Mouse (Mus musculus): Measurements from ENCODE around the gene Eaf2.
"Not testable (repeated sequence)": the region's sequence is repeated elsewhere in the genome, so short reads cannot be mapped to it uniquely, and the experiment has no call there.

The Eaf2 gene

DNA sequence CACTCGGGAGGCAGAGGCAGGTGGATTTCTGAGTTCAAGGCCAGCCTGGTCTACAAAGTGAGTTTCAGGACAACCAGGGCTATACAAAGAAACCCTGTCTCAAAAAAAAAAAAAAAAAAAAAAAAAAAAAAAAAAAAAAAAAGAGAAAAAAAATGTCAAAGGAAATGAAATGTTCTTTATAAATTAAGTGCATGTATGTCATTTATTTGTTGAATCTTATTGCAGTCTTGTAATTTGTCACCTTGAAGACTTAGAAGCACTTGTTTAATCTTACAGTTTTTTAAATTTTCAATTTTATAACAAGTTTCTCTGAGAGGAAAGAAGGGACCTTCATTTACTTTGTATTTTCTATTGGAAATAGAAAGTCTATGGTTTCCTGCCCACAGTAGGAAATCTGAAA lies 27.9 kb downstream of the Eaf2 start:
- not testable (repeated sequence) for DNase-seq (ENCODE audit: low spot score in 2 of 2)

- no peak for DNase-seq (ENCODE audit: low spot score in 2 of 2)
Measured at GRCm38 (mm10) chr16:36828820-36829219, 46.0 kb downstream of the Eaf2 start.

DNA sequence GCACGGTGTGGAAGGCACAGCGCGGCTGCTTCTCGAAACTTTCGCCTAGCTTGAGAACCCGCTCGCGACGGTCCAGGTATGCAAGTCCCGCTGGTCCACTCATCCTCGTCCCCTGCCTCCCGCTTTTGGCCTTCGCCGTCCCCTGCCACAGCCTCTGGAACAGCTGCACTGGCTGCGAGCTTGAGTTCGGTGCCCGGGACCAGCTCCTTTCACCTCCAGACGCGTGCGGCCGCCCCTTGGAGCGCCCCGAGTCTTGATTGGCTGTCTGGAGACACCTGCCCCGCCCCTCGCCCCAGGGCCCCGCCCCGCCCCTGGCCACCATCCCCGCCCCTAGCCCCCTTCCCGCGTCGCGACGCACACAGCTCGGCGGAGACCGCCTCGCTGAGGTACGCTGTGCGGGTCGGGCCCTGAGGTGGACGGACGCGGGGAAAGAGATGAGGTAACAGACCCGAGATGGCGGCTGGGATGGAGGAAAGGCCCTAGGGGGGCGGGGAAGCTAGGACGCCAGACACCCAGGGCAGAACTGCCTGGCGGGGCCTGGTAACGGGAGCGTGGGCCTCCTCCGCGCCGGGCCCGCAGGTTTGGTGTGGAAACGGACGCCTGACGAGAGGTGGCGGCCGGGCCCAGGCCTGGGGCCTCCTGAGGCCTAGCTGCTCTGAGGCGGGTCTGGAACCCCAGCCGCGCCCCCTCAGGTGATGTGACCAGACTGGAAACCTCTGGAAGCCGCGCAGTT lies 46.6 kb downstream of the Eaf2 start, which contains the start of gene Iqcb1:
Gene Iqcb1 (plus strand): TSS at position 332 of the 733 bp plus-strand sequence.
- peak; percentile 81 to 88 for DNase-seq (ENCODE audit: low spot score in 2 of 2)

DNA sequence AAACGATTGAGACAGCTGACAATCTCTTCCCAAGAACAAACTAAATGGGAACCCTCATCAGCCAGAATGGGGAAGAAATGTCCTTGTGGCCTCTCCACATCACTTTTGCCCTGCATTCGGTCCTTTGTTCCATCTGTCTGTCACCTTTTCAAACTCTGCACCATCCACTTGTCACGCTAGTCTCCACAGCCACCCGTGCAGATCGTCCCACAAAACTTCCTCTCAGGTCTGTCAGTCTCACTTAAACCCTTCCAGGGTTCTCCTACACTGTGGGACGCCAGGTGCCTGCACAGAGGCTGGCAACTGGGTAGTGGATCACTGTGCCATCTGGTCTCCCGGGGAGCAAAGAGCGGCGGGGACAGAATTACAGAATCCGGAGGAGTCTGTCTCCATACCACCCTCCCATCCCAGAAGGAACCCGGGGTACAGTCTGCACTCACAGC lies 47.2 kb downstream of the Eaf2 start:
- DNase-seq (ENCODE audit: low spot score in 2 of 2), result no peak

DNA sequence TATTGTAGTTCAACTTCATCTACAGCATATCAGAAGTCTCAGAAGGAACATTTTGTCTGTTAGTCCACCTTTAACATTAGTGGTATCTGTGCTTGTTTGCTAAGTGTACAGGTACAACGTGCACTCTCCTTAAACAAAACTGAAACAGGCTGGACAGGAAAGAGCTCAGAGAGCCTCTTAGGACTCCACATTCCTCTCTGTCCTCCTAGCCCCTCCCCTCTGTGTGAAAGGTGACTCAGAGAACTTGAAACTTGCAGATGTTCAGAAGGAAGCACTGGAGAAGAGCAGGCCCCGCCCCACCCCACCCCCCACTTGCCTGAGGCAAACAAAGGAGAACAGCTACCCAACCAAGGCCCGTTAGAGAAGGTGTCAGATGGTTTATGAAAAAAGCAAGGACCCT lies 53.3 kb downstream of the Eaf2 start:
- peak; percentile 38 to 43 for DNase-seq (ENCODE audit: low spot score in 2 of 2)

DNA sequence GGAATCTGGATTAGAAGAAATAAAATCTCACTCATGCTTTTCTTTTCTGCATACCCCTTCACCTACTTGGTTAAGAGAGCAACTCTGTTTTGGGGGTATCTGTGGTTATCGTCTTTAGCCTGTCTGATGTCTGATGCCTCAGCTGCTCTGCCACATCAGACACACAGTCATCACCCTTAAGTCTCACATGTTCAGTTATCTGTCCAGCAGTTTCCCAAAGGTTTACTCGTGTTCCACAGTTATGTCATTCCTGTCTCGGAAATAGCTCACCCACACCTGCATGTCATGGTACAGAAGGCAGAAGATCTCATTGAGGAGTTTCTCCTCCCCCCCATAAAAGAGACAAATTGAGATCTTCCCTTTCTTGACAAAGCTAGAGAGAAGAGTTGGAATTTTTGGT lies 54.1 kb downstream of the Eaf2 start:
- DNase-seq (ENCODE audit: low spot score in 2 of 2), result no peak

DNA sequence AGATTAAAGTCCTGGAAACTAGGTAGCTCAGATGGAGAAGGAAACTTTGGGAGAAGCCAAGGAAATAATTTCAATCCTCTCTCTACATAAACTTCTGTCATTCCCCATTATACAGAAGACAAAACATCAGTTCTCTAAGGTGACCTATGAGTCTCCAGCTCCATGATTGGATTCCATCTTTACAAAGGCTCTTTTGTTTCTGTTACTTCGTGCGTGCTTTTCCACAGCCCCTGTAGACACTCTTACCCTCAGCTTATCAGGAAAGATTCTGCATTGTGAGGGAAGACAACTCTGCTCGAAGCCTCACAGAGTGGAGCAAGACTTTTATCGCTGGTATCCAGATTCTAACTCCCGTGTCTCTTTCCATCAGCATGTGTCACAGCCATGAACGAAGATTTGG lies 54.8 kb downstream of the Eaf2 start:
- DNase-seq (ENCODE audit: low spot score in 2 of 2), result no peak

DNA sequence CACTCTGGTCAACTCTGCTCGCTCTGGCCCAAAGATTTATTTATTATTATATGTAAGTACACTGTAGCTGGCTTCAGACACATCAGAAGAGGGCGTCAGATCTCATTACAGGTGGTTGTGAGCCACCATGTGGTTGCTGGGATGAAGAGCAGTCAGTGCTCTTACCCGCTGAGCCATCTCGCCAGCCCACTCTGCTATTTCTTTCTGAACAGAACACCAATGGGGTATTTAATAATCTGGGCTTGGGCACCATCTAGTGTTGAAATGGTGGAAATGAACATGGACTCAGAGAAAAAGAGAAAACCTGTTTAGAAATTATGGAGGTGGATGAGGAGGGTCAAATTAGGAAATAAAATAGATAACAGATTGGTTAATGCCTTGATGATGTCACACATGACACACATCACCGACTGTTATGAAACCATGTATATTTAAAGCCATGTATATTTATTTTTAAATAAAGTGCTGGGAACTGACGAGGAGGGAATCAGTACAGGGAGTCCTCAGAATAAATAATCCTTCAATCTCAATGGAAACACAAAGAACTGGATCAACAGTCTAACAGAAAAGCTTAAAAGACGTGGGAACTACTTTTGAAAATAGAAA lies 57.4 kb downstream of the Eaf2 start:
- peak; percentile 30 to 42 for DNase-seq (ENCODE audit: low spot score in 2 of 2)

DNA sequence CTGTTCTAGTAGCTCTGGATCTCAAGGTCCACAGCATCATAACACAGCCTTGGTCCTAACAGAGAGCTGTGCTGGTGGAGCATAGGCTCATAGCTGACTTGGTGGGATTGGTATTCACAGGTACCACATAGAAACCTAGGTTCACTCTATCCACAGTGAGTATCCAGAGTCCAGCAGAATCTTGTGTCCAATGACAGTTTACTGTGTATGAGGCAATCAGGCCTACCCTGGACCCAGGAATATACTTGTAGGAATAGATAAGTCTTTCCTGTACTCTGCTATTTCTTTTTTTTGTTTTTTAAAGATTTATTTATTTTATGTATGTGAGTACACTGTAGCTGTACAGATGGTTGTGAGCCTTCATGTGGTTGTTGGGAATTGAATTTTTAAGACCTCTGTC lies 57.9 kb downstream of the Eaf2 start:
- no peak for DNase-seq (ENCODE audit: low spot score in 2 of 2)

DNA sequence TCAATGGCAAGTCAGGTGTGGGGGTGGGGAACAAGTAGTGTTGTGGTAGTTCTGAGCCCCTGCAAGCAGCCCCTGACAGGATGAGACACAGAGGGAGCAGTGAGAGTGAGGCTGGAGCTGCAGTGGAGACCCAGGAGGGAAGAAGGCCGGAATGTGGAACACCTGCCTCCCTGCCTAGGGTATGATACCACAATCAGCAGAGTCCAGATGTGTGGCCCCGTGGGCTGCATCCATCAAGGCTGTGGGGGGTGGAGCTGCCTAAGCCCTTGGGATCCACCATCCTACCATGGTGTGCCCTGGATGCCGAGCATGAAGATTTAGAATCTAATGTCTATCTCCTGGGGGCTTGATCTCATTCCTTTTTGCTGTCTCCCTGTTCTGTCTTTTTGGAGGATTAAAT lies 61.1 kb downstream of the Eaf2 start:
- no peak for DNase-seq (ENCODE audit: low spot score in 2 of 2)

DNA sequence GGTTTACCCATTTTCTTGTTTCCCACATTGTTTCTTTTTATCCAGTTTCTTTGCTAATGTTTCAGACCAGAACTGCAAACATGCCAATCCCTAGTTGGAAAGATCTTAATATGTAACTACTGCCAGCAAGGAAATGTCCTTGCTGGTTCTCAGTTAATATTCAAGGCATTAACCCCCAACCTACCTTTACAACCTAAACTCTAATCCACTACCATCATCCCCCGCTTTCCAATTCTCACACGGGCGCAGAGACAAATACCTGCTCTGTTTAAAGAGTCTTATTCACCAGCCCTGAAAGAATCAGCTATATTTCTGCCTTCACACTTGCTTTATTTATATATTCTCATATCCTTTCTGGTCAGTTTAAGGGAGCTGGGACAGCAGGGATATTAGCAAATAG lies 66.2 kb downstream of the Eaf2 start:
- DNase-seq (ENCODE audit: low spot score in 2 of 2), result no peak

- DNase-seq (ENCODE audit: low spot score in 2 of 2), result no peak
Measured at GRCm38 (mm10) chr16:36802361-36802760, 72.4 kb downstream of the Eaf2 start.

DNA sequence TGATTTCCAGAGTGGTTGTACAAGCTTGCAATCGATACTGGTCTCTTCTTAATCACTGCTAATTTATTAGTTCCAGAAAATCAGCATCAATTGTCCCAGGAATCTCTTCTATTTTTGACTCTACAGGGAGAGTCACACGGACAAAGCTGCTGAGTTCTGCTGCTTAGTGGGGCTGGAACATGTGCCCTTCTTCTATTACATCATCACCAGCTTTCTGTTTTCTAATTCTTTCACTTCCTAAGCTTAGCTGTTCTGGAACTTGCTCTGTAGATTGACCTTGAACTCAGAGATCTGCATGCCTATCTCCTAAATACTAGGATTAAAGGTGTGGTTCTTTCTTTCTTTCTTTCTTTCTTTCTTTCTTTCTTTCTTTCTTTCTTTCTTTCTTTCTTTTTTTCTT lies 76.5 kb downstream of the Eaf2 start:
- no peak for DNase-seq (ENCODE audit: low spot score in 2 of 2)

- DNase-seq (ENCODE audit: low spot score in 2 of 2), result no peak
Measured at GRCm38 (mm10) chr16:36794976-36795375, 79.8 kb downstream of the Eaf2 start.

DNA sequence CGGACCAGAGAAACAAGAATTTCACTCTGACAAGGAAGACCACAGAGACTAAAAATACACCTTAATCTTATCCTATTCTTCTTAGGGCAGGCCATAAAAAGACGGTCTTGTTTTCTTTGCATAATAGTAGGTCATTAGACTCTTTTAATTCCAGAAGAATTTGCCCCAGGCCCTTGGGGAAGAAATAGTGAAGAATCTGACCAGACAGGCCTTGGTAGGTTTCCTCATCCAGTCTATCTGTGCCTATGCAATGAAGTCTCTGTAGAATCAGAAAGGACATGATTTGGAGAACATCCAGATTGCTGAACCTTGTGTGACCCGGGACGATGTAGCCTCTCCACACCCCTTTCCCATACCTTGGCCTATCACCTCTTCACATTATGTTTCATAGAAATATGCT lies 84.6 kb downstream of the Eaf2 start:
- no peak for DNase-seq (ENCODE audit: low spot score in 2 of 2)

DNA sequence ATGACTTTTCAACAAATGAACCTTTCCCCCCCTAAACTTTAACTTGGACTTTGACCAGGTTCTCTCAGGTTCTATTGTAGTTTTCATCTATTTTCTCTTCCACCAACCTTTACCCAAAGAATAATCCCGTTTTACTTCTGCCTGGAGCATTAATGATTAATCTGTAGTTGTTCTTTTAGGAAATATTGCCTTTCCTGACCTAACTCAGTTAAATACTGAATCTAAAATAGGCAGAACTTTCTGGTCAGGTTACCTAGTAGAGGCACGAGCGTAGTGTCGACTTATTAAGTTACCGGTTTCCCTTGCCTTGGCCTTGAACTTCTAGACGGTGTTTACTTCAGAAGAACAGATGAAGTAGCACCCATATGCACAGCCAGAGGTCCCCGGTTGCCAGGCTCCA lies 88.3 kb downstream of the Eaf2 start:
- DNase-seq (ENCODE audit: low spot score in 2 of 2), result no peak

DNA sequence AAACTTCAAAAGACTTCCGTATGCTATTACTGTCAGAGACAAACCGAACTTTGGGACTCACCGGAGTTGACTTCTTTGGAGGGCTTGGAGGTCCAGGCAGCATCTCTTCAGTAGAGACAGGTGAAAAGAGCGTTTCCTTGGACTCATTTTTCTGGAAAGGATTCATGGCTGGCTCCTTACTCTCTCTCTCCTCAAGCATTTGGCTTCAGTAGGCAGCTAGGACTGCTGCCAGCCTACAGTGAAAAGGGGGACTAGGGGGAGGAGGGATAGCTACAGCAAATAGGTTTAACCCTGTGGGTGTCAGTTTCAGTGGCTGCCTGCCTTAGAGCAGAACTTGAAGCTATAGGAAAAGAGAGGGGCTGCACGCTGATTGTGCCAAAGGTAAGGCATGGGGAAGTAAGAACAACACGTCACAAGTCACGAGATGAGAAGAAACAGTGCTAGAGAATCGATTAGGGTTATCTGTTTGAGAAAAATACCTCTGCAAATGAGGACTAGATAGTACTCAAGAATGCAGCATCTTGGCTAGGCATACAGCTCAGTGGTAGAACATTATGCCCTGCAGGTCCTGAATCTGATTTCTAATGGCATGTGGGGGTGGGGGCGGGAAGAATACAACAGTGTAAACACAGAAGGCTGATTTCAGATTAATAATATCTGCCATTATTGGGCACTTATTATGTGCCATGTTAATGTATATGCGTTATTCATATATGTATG lies 90.0 kb downstream of the Eaf2 start, which contains the start of gene Slc15a2:
Gene Slc15a2 (minus strand): TSS at position 369 of the 720 bp plus-strand sequence.
- no peak for DNase-seq (ENCODE audit: low spot score in 2 of 2)

DNA sequence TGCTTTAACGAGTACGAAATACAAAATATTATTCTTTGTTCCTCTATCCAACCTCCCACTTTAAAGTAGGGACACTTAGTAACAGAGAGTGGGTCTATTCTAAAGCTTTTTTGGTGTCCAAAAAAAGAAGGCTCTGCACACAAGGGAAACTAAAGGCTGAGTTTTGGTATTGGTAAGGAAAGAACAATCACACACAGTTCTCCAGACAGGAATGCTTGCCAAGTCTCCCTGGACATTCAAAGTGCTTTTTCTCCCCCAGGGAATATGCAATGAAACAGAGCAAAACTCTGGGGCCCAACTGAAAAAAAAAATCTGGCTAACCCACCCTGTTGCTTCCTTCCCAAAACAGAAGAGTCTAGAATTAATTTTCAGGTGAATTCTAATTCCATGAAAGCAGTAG lies 90.7 kb downstream of the Eaf2 start:
- no peak for DNase-seq (ENCODE audit: low spot score in 2 of 2)

- no peak for DNase-seq (ENCODE audit: low spot score in 2 of 2)
Measured at GRCm38 (mm10) chr16:36775658-36776057, 99.1 kb downstream of the Eaf2 start.

- no peak for DNase-seq (ENCODE audit: low spot score in 2 of 2)
Measured at GRCm38 (mm10) chr16:36772996-36773395, 101.8 kb downstream of the Eaf2 start.

DNA sequence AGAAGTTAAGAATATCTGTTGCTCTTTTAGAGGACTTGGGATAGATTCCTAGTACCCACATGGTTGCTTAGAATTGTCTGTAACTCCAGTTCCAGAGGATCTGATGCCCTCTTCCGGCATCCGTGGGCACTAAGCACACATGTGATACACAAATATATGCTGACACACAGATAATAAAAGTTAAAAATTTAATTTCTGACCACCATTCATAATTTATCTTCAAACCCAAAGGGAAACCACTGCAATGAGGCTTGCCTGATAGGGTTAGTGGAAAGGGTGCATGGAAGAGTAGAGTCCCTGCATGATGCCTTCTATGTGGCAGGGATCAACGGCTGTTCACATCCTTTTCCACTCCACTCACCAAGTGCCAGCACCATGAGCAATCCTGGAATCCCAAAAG lies 103.1 kb downstream of the Eaf2 start:
- DNase-seq (ENCODE audit: low spot score in 2 of 2), result no peak

DNA sequence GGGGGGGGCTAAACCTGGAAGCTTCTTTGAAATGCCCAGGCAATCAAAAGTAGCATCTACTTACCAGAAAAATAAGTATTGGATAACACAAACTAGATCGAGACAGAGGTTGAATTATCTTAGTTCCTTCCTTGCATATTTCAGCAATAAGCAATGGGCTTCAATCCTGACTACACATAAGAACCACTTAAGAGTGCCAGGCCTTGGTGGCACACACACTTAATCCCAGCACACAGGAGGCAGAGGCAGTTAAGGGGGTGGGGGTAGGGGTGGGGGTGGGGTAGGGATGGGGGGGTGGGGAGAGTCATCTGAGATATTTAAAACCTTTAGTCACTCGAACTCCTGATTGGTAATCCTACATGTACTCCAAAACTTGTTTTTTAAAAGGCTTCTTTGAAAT lies 103.6 kb downstream of the Eaf2 start:
- no peak for DNase-seq (ENCODE audit: low spot score in 2 of 2)

DNA sequence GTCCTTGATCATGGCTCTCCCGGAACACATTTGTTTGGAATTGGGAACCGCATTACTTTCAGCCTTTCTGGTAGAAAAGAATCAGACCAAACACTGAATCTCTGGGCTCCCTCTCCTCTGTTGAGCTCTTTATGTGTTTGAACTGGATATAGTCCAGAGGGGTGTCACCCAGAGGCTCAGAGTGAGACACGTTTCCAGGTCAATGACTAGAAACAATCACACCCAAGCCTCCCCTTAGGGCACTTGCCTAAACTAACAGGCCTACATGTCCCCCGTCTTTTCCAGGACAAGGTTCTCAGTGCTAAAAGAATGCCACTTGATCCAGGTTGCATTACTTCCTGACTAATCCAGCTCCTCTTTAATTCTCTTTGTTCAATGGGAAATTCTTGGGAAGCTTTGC lies 104.0 kb downstream of the Eaf2 start:
- DNase-seq (ENCODE audit: low spot score in 2 of 2), result no peak
